Mouse (Mus musculus) hindbrain, embryonic 15.5 days (tissue): Measurements from ENCODE around the gene Gdf7. TPM values are rescaled to one million over a fixed set of nuclear protein-coding genes. Genes with fewer than 3 reads are reported as not detected.

Source experiments
- ATAC-seq: fragments of 200-750 bp; cut with Nextera tagmentation; 2 replicates; pipeline ENCODE4 v1.8.0; 2017; ENCODE audit warnings: low read depth, moderate number of reproducible peaks, moderate TSS enrichment; ENCODE audit not compliant: low FRiP score
- H3K27ac ChIP-seq: fragments of 300-500 bp; sonication (generic); replicated peaks from 2 replicates; pipeline ENCODE4 v1.5.1; 2015; ENCODE audit warnings: mild to moderate bottlenecking, inconsistent platforms
- H3K27me3 ChIP-seq: fragments of 300-500 bp; sonication (generic); 2 replicates; pipeline ENCODE4 v1.6.1; 2015; ENCODE audit warnings: control low read depth, inconsistent platforms
- H3K36me3 ChIP-seq: fragments of 300-500 bp; sonication (generic); 2 replicates; pipeline ENCODE4 v1.6.1; 2015; ENCODE audit warnings: control low read depth, inconsistent platforms
- H3K4me1 ChIP-seq: fragments of 300-500 bp; sonication (generic); replicated peaks from 2 replicates; pipeline ENCODE4 v1.6.1; 2015; ENCODE audit warnings: control low read depth, inconsistent platforms
- H3K4me2 ChIP-seq: fragments of 300-500 bp; sonication (generic); 2 replicates; pipeline ENCODE4 v1.6.1; 2015; ENCODE audit warnings: moderate library complexity, mild to moderate bottlenecking, inconsistent platforms
- H3K4me3 ChIP-seq: fragments of 300-500 bp; sonication (generic); 2 replicates; pipeline ENCODE4 v1.5.1; 2015; ENCODE audit warnings: mild to moderate bottlenecking, inconsistent platforms
- H3K9ac ChIP-seq: fragments of 300-500 bp; sonication (generic); 2 replicates; pipeline ENCODE4 v1.6.1; 2015; ENCODE audit warnings: inconsistent platforms
- H3K9me3 ChIP-seq: fragments of 300-500 bp; sonication (generic); 2 replicates; pipeline ENCODE4 v1.6.1; 2016; ENCODE audit warnings: control low read depth, inconsistent platforms
- WGBS: fragments of 180-500 bp; shearing (Covaris S2); methylation state at CpG from one replicate; pipeline ENCODE4 v1.1.7; 2015; 5-methylcytosine and 5-hydroxymethylcytosine counted together
- polyA plus RNA-seq: library from polyadenylated mRNA; unstranded; fragments of >200 nt; fragmentation: Nextera tagmentation; extraction: Ambion mirVana; gene quantifications from 2 replicates; pipeline ENCODE4 v1.2.1, GENCODE M21; 2015

Gdf7 gene
- polyA plus RNA-seq, 1 experiment from 2014 or later = 0.65 TPM

DNA sequence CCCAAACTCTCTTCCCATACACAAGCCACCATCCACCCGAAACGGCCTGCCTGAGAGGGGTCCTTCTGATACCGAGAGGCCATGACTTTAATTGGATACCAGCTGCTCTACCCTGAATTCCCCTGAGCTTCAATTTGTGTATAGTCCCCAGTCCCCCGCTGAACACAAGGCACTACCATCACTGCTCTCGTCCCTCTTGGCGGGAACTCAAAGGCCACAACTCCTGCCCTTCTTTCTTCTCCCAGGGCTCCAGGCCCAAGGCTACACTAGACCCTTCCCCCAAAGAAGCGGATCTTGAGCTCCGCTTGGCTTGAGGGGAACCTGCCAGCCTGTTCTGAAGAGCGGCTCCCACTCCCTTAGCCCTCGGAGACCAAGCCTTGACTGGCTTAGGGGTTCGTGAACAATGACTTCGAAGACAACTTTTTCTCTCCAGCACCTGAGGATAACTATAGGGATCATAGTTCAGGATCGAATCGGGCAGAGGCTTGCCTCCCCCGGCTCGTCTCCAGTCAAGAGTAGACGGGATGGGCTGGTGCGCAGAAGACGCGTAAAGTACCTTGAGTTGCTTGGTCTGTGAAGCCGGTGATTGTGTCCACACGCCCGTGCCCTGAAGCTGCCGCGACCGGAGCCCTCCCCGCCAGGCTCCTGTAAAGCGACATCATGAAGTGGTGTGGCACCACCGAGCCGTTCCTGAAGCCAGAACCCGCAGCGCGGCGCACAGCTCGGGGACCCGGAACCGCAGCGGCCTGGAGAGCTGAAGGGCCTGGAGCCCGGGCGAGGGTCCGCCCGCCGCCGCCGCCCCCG, 541 bp downstream of the Gdf7 start:
- Histone ChIP-seq H3K9me3 (no peaks in the 10 kb centered on the region), H3K4me1 (peaks cover 31% of the 10 kb centered on the region), H3K27me3 (peaks cover 86% of the 10 kb centered on the region), H3K4me2 (peak overlapping the region; percentile 68), H3K36me3 (no peaks in the 10 kb centered on the region), H3K9ac (peak overlapping the region; percentile 20; the same call in 1 of the 2 replicates), H3K4me3 (peak overlapping the region; percentile 42), H3K27ac (no peak overlapping the region)
- ATAC-seq = no peak
- WGBS = 3% methylated on average over 46 of the region's 46 CpGs

DNA sequence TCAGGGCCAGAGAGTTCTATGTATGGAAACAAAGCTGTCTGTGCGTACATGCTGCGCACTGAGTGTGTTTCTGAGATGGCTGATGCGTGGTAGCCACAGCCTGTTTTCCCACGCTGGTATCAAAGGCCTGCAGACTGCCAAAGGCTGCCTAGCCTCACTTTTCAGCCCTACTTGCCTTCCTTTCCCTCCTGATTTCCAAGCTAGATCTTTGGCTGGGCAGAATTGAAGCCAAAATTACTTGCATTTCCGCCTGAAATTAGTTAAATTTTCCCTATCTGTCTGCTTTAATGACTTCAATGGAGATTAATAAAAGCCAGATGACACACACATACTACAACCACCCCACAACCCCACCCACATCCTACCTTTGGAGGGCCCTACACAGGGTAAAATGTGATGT, 1.2 kb downstream of the Gdf7 start:
- H3K4me1 ChIP-seq = peaks cover 31% of the 10 kb centered on the region
- no peaks in the 10 kb centered on the region for H3K9me3 ChIP-seq
- H3K36me3 ChIP-seq = no peaks in the 10 kb centered on the region
- no peak overlapping the region for H3K9ac ChIP-seq
- no peak overlapping the region for H3K4me2 ChIP-seq
- no peak overlapping the region for H3K4me3 ChIP-seq
- peaks cover 85% of the 10 kb centered on the region for H3K27me3 ChIP-seq
- no peak for ATAC-seq
- H3K27ac ChIP-seq = no peak overlapping the region
- WGBS = 32% methylated on average over 5 of the region's 5 CpGs

DNA sequence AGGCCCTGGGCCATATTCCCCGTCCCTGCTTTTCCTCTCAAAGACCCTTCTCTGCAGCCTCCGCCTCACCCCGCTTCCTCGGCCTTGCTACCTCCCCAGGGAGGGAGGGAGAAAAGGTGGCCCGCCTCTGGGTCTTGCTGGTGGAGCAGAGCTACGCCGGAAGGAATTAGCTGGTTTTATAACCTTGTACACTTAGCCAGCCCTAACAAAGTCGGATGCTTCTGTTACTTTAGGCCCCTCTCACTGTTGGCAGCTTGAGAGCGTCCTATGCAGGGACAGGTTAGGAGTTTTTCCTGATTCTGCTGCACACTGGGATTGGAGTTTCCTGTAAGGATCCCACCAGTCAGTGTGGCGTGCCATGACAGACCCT, 1.7 kb downstream of the Gdf7 start:
- H3K4me2 ChIP-seq = no peak overlapping the region
- no peak overlapping the region for H3K9ac ChIP-seq

DNA sequence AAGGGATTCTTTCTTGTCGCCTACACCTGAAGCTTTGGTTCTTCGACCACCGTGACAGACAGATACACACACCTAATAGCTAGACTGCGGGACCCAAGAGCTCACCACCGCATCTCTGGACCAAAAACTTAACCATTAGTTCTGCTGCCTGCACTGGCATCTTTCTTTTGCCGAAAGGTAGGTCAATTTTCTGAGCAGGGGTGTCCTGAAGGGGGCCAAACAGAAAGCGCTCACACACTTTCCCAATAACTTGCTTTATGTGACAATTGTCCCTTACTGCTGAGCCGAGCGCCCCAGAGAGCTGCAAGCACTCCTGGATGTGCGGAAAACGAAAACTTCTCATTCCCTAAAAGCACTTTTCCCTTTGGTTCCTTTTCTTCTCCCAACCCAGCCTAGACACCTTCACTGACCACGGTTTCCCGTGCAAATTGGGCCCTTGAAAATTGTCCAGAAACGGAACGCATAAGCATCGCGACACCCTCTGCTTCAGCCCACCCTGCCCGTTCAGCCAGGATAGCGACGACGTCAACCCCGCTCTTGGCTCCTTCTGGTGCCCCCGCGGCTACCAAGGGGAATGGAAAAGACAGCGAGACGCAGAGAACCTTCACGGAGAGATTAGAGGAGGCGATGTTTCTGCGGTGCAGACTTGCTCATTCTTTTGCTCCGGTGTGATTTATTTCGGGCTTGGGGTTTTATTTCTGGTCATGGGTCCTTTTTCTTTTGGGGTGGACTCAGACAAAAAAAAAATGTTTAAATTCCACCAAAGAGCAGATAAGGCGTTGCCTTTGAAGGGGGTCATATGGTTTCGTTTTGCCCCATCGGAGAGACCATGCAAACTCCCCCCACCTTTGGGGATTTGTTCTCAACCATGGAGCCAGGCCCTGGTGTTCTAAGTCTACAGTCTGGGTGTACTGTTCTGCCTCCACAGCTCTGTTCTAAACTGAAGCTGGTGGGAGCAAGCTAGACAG, 2.3 kb downstream of the Gdf7 start:
- ATAC-seq = no peak
- no peak overlapping the region for H3K27ac ChIP-seq
- peaks cover 31% of the 10 kb centered on the region for H3K4me1 ChIP-seq
- no peak overlapping the region for H3K4me3 ChIP-seq
- peaks cover 88% of the 10 kb centered on the region for H3K27me3 ChIP-seq
- no peaks in the 10 kb centered on the region for H3K9me3 ChIP-seq
- 5% methylated on average over 34 of the region's 34 CpGs for WGBS
- H3K36me3 ChIP-seq = no peaks in the 10 kb centered on the region
- H3K9ac ChIP-seq = no peak overlapping the region
- no peak overlapping the region for H3K4me2 ChIP-seq

More for the DNA sequence above, 1.7 kb downstream of the Gdf7 start:
- Histone ChIP-seq H3K27ac (no peak overlapping the region), H3K4me3 (no peak overlapping the region), H3K9me3 (no peaks in the 10 kb centered on the region), H3K36me3 (no peaks in the 10 kb centered on the region), H3K27me3 (peaks cover 86% of the 10 kb centered on the region), H3K4me1 (peaks cover 31% of the 10 kb centered on the region)
- WGBS = 15% methylated on average over 10 of the region's 10 CpGs
- no peak for ATAC-seq

DNA sequence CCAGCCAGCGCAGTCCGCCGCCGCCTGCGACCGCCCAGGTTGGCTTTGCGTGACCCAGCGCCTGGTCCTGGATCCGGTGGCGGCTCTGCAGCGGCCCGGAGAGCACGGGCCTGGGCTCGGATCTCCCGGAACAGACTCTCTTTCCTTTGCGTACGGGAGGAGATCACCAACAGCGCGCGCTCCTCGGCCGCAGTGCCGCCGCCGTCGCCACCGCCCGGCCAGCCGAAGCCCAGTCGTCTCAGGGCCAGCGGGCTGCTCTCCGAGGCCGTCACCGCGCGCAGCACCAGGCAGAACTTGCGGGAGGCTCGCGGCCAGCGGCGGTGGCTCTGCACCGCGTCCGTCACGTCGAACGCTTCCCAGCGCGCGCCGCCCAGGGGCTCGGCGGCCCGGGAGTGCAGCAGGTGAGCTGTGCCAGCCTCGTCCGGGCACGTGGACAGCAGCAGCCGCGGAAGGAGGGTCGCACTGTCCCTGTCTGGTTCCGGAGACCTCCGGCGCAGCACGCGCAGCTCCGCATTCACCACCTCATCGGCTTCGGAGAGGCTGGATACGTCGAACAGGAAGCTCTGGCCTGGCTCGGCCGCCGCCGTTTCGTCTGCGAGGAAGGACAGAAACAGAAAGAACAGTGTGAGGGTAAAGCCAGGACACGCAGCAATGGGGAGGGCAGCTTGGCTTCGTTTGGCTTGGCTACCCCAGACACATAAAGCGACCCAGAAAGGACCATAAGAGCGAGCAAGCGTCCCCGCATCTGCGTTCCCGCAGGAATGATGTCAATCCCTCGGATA, 3.2 kb downstream of the Gdf7 start:
- no peak overlapping the region for H3K9ac ChIP-seq
- peaks cover 31% of the 10 kb centered on the region for H3K4me1 ChIP-seq
- peak overlapping the region; percentile 34 for H3K4me3 ChIP-seq
- H3K27ac ChIP-seq = no peak overlapping the region
- H3K36me3 ChIP-seq = no peaks in the 10 kb centered on the region
- H3K9me3 ChIP-seq = no peaks in the 10 kb centered on the region
- H3K4me2 ChIP-seq = peak overlapping the region; percentile 59
- H3K27me3 ChIP-seq = peaks cover 80% of the 10 kb centered on the region
- 2% methylated on average over 81 of the region's 85 CpGs for WGBS
- no peak for ATAC-seq

DNA sequence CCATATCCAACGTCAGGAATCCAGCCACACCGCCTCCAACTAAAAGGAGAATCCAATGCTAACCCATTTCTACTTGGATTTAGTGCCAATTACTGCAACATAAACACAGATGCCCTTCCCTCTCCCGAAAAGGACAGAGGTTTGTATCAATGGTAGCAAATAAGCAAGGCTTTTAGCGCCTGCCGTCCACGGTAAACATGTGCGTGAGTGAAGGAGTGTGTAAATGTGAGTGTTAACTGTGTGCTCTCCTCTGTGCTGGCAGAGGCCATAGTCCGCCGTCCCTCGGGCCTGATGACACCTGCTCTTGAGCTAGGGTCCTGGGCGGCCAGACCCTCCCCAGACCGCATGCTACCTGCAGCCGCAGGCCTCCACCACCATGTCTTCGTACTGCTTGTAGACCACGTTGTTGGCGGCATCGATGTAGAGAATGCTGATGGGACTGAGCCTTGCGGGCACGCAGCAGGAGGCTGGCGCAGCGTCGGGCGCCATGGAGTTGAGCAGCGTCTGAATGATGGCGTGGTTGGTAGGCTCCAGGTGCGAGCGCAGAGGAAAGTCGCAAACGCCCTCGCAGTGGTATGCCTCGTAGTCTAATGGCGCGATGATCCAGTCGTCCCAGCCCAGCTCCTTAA, 4.1 kb downstream of the Gdf7 start:
- Histone ChIP-seq H3K27me3 (peaks cover 72% of the 10 kb centered on the region), H3K4me2 (peak overlapping the region; percentile 59), H3K4me3 (peak overlapping the region; percentile 34), H3K27ac (no peak overlapping the region), H3K9ac (no peak overlapping the region), H3K9me3 (no peaks in the 10 kb centered on the region), H3K36me3 (no peaks in the 10 kb centered on the region), H3K4me1 (peaks cover 31% of the 10 kb centered on the region)
- 4% methylated on average over 34 of the region's 34 CpGs for WGBS
- no peak for ATAC-seq

DNA sequence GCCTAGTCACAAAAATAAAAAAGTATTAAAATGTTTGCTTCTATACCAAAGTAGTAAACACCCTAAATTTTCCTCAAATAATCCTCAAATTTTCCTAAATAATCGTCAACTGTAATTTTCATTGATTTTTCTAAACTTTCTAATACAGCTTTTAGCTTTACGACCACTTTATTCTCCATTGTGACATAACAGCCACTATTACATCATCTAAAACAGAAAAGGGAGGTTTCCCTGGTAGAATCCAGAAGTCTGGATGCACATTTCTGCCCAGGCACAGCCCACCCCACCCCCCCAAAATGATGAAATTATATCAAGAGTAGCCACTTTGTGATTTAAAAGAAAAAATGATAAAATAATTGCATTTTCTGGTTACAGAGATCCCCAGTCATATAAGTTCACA, 5.6 kb downstream of the Gdf7 start:
- Histone ChIP-seq H3K4me2 (no peak overlapping the region), H3K4me1 (peaks cover 28% of the 10 kb centered on the region), H3K9me3 (no peaks in the 10 kb centered on the region), H3K9ac (no peak overlapping the region), H3K27ac (no peak overlapping the region), H3K4me3 (no peak overlapping the region), H3K27me3 (peaks cover 59% of the 10 kb centered on the region), H3K36me3 (no peaks in the 10 kb centered on the region)
- WGBS = 85% methylated on average over 2 of the region's 2 CpGs
- no peak for ATAC-seq

DNA sequence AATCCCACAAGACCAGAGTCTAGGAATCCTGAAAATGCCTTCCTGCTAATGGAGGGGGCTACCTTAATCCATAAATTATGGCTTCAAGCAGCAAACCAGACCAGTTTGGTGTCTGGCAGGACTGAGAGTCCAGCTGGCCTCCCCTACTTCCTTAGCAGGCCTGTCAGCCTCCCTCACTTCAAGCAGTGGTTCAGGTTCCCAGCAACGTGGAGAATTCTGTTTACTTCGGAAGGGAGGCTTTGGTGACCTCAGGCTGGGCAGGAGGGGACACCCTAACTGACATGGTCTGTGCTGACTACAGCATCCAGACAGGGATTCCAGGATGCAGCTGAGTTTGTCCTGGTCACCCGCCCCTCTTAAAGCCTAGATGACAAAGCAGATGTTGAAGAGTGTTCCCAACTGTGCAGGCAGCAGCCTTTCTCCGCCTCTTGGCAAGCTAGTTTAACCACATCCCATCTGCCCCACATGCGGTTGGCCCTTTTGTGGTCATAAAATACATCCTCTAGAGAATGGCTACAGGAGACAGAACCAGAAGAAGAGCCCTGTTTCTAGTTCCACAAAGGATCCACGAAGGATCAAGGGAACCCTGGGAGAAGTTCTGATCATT, 6.3 kb downstream of the Gdf7 start:
- WGBS = 56% methylated on average over 6 of the region's 6 CpGs
- Histone ChIP-seq H3K27ac (no peak overlapping the region), H3K4me1 (peaks cover 31% of the 10 kb centered on the region), H3K27me3 (peaks cover 51% of the 10 kb centered on the region), H3K9ac (no peak overlapping the region), H3K4me3 (no peak overlapping the region), H3K4me2 (no peak overlapping the region), H3K36me3 (no peaks in the 10 kb centered on the region), H3K9me3 (no peaks in the 10 kb centered on the region)
- no peak for ATAC-seq

DNA sequence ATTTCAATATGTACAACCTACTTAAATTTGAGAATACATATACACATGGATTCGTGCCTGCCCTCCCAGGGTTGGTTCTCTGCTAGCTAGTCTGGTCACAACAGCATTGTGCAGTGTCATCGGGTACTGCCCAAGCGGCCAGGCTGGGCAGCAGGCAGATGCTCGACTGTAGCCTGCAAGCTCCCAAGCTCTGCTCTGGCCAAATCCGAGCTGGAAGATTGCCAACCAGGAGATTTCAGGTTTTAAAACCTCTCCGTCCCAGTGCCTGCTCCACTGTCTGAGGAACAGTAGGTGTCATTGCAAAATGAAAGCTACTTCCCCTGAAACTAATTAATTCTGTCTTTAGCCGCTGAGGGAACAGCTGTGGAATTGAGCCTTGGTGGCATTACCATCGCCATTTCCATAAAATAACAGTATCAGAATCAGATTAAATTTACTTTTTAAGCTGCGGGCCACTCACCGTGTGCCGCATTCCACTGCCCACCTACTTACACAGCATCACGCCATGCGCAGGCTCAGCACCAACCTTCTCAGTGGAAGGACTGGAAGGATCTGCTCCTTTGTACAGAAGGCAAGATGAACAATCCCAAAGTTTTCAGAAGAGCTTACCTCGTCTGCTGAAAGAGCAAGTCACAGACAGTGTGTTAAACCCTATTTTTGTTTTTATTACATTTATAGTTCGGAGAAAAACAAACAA, 10.4 kb downstream of the Gdf7 start:
- no peak overlapping the region for H3K27ac ChIP-seq
- WGBS = 44% methylated on average over 15 of the region's 15 CpGs
- H3K4me2 ChIP-seq = peak overlapping the region; percentile 35
- no peak overlapping the region for H3K4me3 ChIP-seq
- peak overlapping the region; percentile 8; the same call in 1 of the 2 replicates for H3K9ac ChIP-seq
- peaks cover 16% of the 10 kb centered on the region for H3K27me3 ChIP-seq
- H3K9me3 ChIP-seq = no peaks in the 10 kb centered on the region
- no peaks in the 10 kb centered on the region for H3K36me3 ChIP-seq
- peaks cover 14% of the 10 kb centered on the region for H3K4me1 ChIP-seq
- peak; percentile 43 for ATAC-seq

DNA sequence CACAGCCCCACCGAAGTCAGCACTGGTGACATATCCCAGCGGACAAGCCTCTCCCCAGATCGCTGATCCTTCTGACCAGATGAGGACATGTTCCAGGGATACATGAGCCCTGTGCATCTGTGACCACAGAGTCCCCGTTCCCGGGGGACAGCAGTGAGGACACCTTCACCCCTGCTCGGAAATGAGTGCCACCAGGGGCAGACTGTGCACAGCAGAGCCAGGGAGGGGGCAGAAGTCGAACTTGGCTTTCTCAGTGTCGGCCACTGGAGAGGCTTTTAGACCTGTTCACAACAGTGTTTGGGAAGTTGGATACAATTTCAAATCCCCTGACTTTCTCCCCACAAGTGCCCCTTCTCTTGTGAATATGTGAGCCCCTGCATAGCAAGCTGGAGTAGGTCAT, 12.3 kb downstream of the Gdf7 start:
- WGBS = 89% methylated on average over 8 of the region's 8 CpGs
- Histone ChIP-seq H3K27me3 (0 out of 2 replicates have a peak, but pooled peaks cover 1% of the 10 kb centered on the region), H3K27ac (no peak overlapping the region), H3K9ac (no peak overlapping the region), H3K4me1 (peaks cover 14% of the 10 kb centered on the region), H3K36me3 (no peaks in the 10 kb centered on the region), H3K4me2 (no peak overlapping the region), H3K9me3 (no peaks in the 10 kb centered on the region), H3K4me3 (no peak overlapping the region)
- ATAC-seq = no peak
